Mouse (Mus musculus): ENCODE measurements around the gene Foxj1. TPM values are rescaled to one million over a fixed set of nuclear protein-coding genes. Genes with fewer than 3 reads are reported as not detected.

Foxj1 gene
- polyA plus RNA-seq, 1 experiment, result 0.14 TPM

GRCm38 (mm10) chr11:116342069-116342791 is 7.0 kb upstream of the Foxj1 start:
- no peak for TF ChIP-seq MYOD1 (IDR thresholded peaks at IDR 0.05; ENCODE audit: control insufficient read depth, insufficient read length, low read depth)
- TF ChIP-seq MYOG (IDR thresholded peaks at IDR 0.05; ENCODE audit: control insufficient read depth, extremely low read depth, insufficient read length), result no peak
- TF ChIP-seq FOSL1 (IDR thresholded peaks at IDR 0.05; ENCODE audit: insufficient read depth, low read length, poor library complexity, severe bottlenecking), result no peak
- no peak for TF ChIP-seq MAX (IDR thresholded peaks at IDR 0.05)
- TF ChIP-seq CTCF (IDR thresholded peaks at IDR 0.05; ENCODE audit: control insufficient read depth, insufficient read depth, insufficient read length), result no peak
- no peak for TF ChIP-seq USF1 (IDR thresholded peaks at IDR 0.05; ENCODE audit: low read depth)
- TF ChIP-seq CEBPB (IDR thresholded peaks at IDR 0.05; ENCODE audit: low read depth), result no peak
- H3K36me3 ChIP-seq (ENCODE audit: control insufficient read depth, insufficient read depth), result no peaks in the 10 kb centered on the region
- H3K79me3 ChIP-seq (ENCODE audit: low read depth), result no peaks in the 10 kb centered on the region
- no peaks in the 10 kb centered on the region for H3K27me3 ChIP-seq (ENCODE audit: control insufficient read depth, insufficient read depth, insufficient read length)
- H3K79me2 ChIP-seq (ENCODE audit: control insufficient read depth, insufficient read depth), result no peaks in the 10 kb centered on the region
- H3ac ChIP-seq (ENCODE audit: control insufficient read depth, insufficient read length, low read depth), result no peak overlapping the region
- no peak overlapping the region for H3K4me3 ChIP-seq (ENCODE audit: insufficient read depth, poor library complexity, severe bottlenecking)

GRCm38 (mm10) chr11:116337531-116337930 is 2.3 kb upstream of the Foxj1 start:
- H3K27me3 ChIP-seq (ENCODE audit: control insufficient read depth, insufficient read depth, insufficient read length), result no peaks in the 10 kb centered on the region

GRCm38 (mm10) chr11:116337000-116337399 is 1.8 kb upstream of the Foxj1 start:
- no peak for TF ChIP-seq USF1 (IDR thresholded peaks at IDR 0.05; ENCODE audit: low read depth)
- no peak for TF ChIP-seq CTCF (IDR thresholded peaks at IDR 0.05; ENCODE audit: control insufficient read depth, insufficient read depth, insufficient read length)
- TF ChIP-seq MAX (IDR thresholded peaks at IDR 0.05), result no peak
- no peak for TF ChIP-seq MYOG (IDR thresholded peaks at IDR 0.05; ENCODE audit: control insufficient read depth, extremely low read depth, insufficient read length)
- no peak for TF ChIP-seq FOSL1 (IDR thresholded peaks at IDR 0.05; ENCODE audit: insufficient read depth, low read length, poor library complexity, severe bottlenecking)
- no peak for TF ChIP-seq CEBPB (IDR thresholded peaks at IDR 0.05; ENCODE audit: low read depth)
- no peak for TF ChIP-seq MYOD1 (IDR thresholded peaks at IDR 0.05; ENCODE audit: control insufficient read depth, insufficient read length, low read depth)
- Histone ChIP-seq H3ac (ENCODE audit: control insufficient read depth, insufficient read length, low read depth) (no peak overlapping the region), H3K79me2 (ENCODE audit: control insufficient read depth, insufficient read depth) (no peaks in the 10 kb centered on the region), H3K4me3 (ENCODE audit: insufficient read depth, poor library complexity, severe bottlenecking) (no peak overlapping the region), H3K79me3 (ENCODE audit: low read depth) (no peaks in the 10 kb centered on the region), H3K36me3 (ENCODE audit: control insufficient read depth, insufficient read depth) (no peaks in the 10 kb centered on the region), H3K27me3 (ENCODE audit: control insufficient read depth, insufficient read depth, insufficient read length) (no peaks in the 10 kb centered on the region)

More at GRCm38 (mm10) chr11:116337531-116337930, 2.3 kb upstream of the Foxj1 start:
- Histone ChIP-seq H3K79me2 (ENCODE audit: control insufficient read depth, insufficient read depth) (no peaks in the 10 kb centered on the region), H3ac (ENCODE audit: control insufficient read depth, insufficient read length, low read depth) (no peak overlapping the region), H3K79me3 (ENCODE audit: low read depth) (no peaks in the 10 kb centered on the region), H3K4me3 (ENCODE audit: insufficient read depth, poor library complexity, severe bottlenecking) (no peak overlapping the region), H3K36me3 (ENCODE audit: control insufficient read depth, insufficient read depth) (no peaks in the 10 kb centered on the region)
- TF ChIP-seq CTCF (IDR thresholded peaks at IDR 0.05; ENCODE audit: control insufficient read depth, insufficient read depth, insufficient read length) (no peak), MYOD1 (IDR thresholded peaks at IDR 0.05; ENCODE audit: control insufficient read depth, insufficient read length, low read depth) (no peak), USF1 (IDR thresholded peaks at IDR 0.05; ENCODE audit: low read depth) (no peak), FOSL1 (IDR thresholded peaks at IDR 0.05; ENCODE audit: insufficient read depth, low read length, poor library complexity, severe bottlenecking) (no peak), MYOG (IDR thresholded peaks at IDR 0.05; ENCODE audit: control insufficient read depth, extremely low read depth, insufficient read length) (no peak), CEBPB (IDR thresholded peaks at IDR 0.05; ENCODE audit: low read depth) (no peak)

- H3K27me3 ChIP-seq (ENCODE audit: control insufficient read depth, insufficient read depth, insufficient read length), result no peaks in the 10 kb centered on the region
- H3K36me3 ChIP-seq (ENCODE audit: control insufficient read depth, insufficient read depth), result no peaks in the 10 kb centered on the region
- H3K4me3 ChIP-seq (ENCODE audit: insufficient read depth, poor library complexity, severe bottlenecking), result no peak overlapping the region
Observed at GRCm38 (mm10) chr11:116336393-116336792, 1.2 kb upstream of the Foxj1 start.

DNA sequence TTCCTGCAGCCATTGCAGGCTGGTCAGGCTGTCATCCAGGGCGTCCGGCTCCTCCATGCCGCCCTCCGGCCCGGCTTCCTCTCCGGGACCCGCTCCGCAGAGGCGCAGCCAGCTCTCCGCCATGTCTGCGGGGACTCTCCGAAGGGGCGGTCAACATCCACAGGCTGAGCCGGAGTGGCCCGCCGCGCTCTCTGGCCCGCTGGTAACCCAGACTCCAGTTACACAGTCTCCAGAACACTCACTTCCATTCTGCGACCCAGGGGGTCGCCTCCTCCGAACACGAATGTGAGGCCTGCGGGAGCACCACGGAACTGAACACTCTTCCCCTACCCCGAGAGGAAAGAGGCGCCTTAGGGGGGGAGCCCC is 799 bp downstream of the Foxj1 start:
- H3K4me3 ChIP-seq (ENCODE audit: insufficient read depth, poor library complexity, severe bottlenecking), result no peak overlapping the region
- no peaks in the 10 kb centered on the region for H3K79me3 ChIP-seq (ENCODE audit: low read depth)
- no peak overlapping the region for H3ac ChIP-seq (ENCODE audit: control insufficient read depth, insufficient read length, low read depth)
- H3K79me2 ChIP-seq (ENCODE audit: control insufficient read depth, insufficient read depth), result no peaks in the 10 kb centered on the region
- H3K36me3 ChIP-seq (ENCODE audit: control insufficient read depth, insufficient read depth), result no peaks in the 10 kb centered on the region
- TF ChIP-seq USF1 (IDR thresholded peaks at IDR 0.05; ENCODE audit: low read depth) (no peak), MYOG (IDR thresholded peaks at IDR 0.05; ENCODE audit: control insufficient read depth, extremely low read depth, insufficient read length) (no peak), FOSL1 (IDR thresholded peaks at IDR 0.05; ENCODE audit: insufficient read depth, low read length, poor library complexity, severe bottlenecking) (no peak), CEBPB (IDR thresholded peaks at IDR 0.05; ENCODE audit: low read depth) (no peak), CTCF (IDR thresholded peaks at IDR 0.05; ENCODE audit: control insufficient read depth, insufficient read depth, insufficient read length) (no peak), MYOD1 (IDR thresholded peaks at IDR 0.05; ENCODE audit: control insufficient read depth, insufficient read length, low read depth) (no peak), MAX (IDR thresholded peaks at IDR 0.05) (no peak)
- no peaks in the 10 kb centered on the region for H3K27me3 ChIP-seq (ENCODE audit: control insufficient read depth, insufficient read depth, insufficient read length)

More at GRCm38 (mm10) chr11:116336393-116336792, 1.2 kb upstream of the Foxj1 start:
- TF ChIP-seq CTCF (IDR thresholded peaks at IDR 0.05; ENCODE audit: control insufficient read depth, insufficient read depth, insufficient read length), result no peak
- no peak for TF ChIP-seq MYOG (IDR thresholded peaks at IDR 0.05; ENCODE audit: control insufficient read depth, extremely low read depth, insufficient read length)
- no peak for TF ChIP-seq FOSL1 (IDR thresholded peaks at IDR 0.05; ENCODE audit: insufficient read depth, low read length, poor library complexity, severe bottlenecking)
- TF ChIP-seq MAX (IDR thresholded peaks at IDR 0.05), result no peak
- no peak for TF ChIP-seq USF1 (IDR thresholded peaks at IDR 0.05; ENCODE audit: low read depth)
- no peaks in the 10 kb centered on the region for H3K79me3 ChIP-seq (ENCODE audit: low read depth)
- no peak overlapping the region for H3ac ChIP-seq (ENCODE audit: control insufficient read depth, insufficient read length, low read depth)
- H3K79me2 ChIP-seq (ENCODE audit: control insufficient read depth, insufficient read depth), result no peaks in the 10 kb centered on the region

All from C2C12 (cell line).